Mouse (Mus musculus): ENCODE results near the gene Zcchc17. TPM values are rescaled to one million over a fixed set of nuclear protein-coding genes. Genes with fewer than 3 reads are reported as not detected.

The Zcchc17 gene
- total and polyA plus RNA-seq, 2 experiments from 2014 or later: 23.9 to 93.2 TPM

GRCm38 (mm10) chr4:130321640-130322039 is 38.1 kb downstream of the Zcchc17 start:
- DNase-seq (ENCODE audit: low spot score) (no peak), ATAC-seq (no peak)
- Histone ChIP-seq H3K4me2 (ENCODE audit: low read depth, low read length) (no peak overlapping the region), H3K9ac (replicated peaks; ENCODE audit: low read length) (no peak overlapping the region), H3K27me3 (ENCODE audit: insufficient read depth, low read length) (no peaks in the 10 kb centered on the region), H3K9me3 (ENCODE audit: low read length) (no peaks in the 10 kb centered on the region), H3K4me1 (ENCODE audit: insufficient read depth, low read length) (no peaks in the 10 kb centered on the region), H3K4me3 (ENCODE audit: low read length) (no peak overlapping the region), H3K36me3 (ENCODE audit: insufficient read depth, low read length) (peaks cover 39% of the 10 kb centered on the region), H3K27ac (no peak overlapping the region)
- 93% methylated on average over 7 of the region's 7 CpGs for WGBS
- TF ChIP-seq CTCF (IDR thresholded peaks at IDR 0.05; ENCODE audit: low read depth): no peak

- 85% methylated on average over 7 of the region's 7 CpGs for WGBS
- Histone ChIP-seq H3K27ac (no peak overlapping the region), H3K27me3 (ENCODE audit: insufficient read depth, low read length) (no peaks in the 10 kb centered on the region), H3K36me3 (ENCODE audit: insufficient read depth, low read length) (peaks cover 28% of the 10 kb centered on the region), H3K9ac (replicated peaks; ENCODE audit: low read length) (no peak overlapping the region), H3K4me1 (ENCODE audit: insufficient read depth, low read length) (no peaks in the 10 kb centered on the region), H3K4me3 (ENCODE audit: low read length) (no peak overlapping the region), H3K4me2 (ENCODE audit: low read depth, low read length) (no peak overlapping the region), H3K9me3 (ENCODE audit: low read length) (no peaks in the 10 kb centered on the region)
- no peak for DNase-seq (ENCODE audit: low spot score)
- no peak for TF ChIP-seq CTCF (IDR thresholded peaks at IDR 0.05; ENCODE audit: low read depth)
- no peak for ATAC-seq
Measured at GRCm38 (mm10) chr4:130319564-130319963, 40.2 kb downstream of the Zcchc17 start.

GRCm38 (mm10) chr4:130318122-130318521 is 41.6 kb downstream of the Zcchc17 start:
- H3K4me2 ChIP-seq (ENCODE audit: low read depth, low read length): no peak overlapping the region
- DNase-seq (ENCODE audit: low spot score) (no peak), ATAC-seq (no peak)
- H3K9ac ChIP-seq (replicated peaks; ENCODE audit: low read length): no peak overlapping the region
- H3K4me1 ChIP-seq (ENCODE audit: insufficient read depth, low read length): no peaks in the 10 kb centered on the region
- no peaks in the 10 kb centered on the region for H3K27me3 ChIP-seq (ENCODE audit: insufficient read depth, low read length)
- no peaks in the 10 kb centered on the region for H3K9me3 ChIP-seq (ENCODE audit: low read length)
- H3K27ac ChIP-seq: no peak overlapping the region
- 56% methylated on average over 3 of the region's 3 CpGs for whole genome bisulfite sequencing
- no peak overlapping the region for H3K4me3 ChIP-seq (ENCODE audit: low read length)
- TF ChIP-seq CTCF (IDR thresholded peaks at IDR 0.05; ENCODE audit: low read depth): no peak
- H3K36me3 ChIP-seq (ENCODE audit: insufficient read depth, low read length): peaks cover 19% of the 10 kb centered on the region

GRCm38 (mm10) chr4:130316691-130317090 is 43.1 kb downstream of the Zcchc17 start:
- Histone ChIP-seq H3K27me3 (ENCODE audit: insufficient read depth, low read length) (no peaks in the 10 kb centered on the region), H3K4me2 (ENCODE audit: low read depth, low read length) (no peak overlapping the region), H3K27ac (no peak overlapping the region; the same call in 1 of the 2 replicates), H3K9me3 (ENCODE audit: low read length) (no peaks in the 10 kb centered on the region), H3K4me1 (ENCODE audit: insufficient read depth, low read length) (no peaks in the 10 kb centered on the region), H3K9ac (replicated peaks; ENCODE audit: low read length) (no peak overlapping the region), H3K36me3 (ENCODE audit: insufficient read depth, low read length) (peaks cover 12% of the 10 kb centered on the region), H3K4me3 (ENCODE audit: low read length) (no peak overlapping the region)
- no peak for TF ChIP-seq CTCF (IDR thresholded peaks at IDR 0.05; ENCODE audit: low read depth)
- WGBS: 70% methylated on average over 10 of the region's 10 CpGs
- DNase-seq (ENCODE audit: low spot score): no peak
- no peak for ATAC-seq

- DNase-seq (ENCODE audit: low spot score): no peak
- H3K4me3 ChIP-seq (ENCODE audit: low read length): no peak overlapping the region
- H3K27ac ChIP-seq: peak overlapping the region; percentile 45; the same call in 1 of the 2 replicates
- peaks cover 11% of the 10 kb centered on the region for H3K36me3 ChIP-seq (ENCODE audit: insufficient read depth, low read length)
- no peaks in the 10 kb centered on the region for H3K27me3 ChIP-seq (ENCODE audit: insufficient read depth, low read length)
- no peaks in the 10 kb centered on the region for H3K4me1 ChIP-seq (ENCODE audit: insufficient read depth, low read length)
- H3K9me3 ChIP-seq (ENCODE audit: low read length): no peaks in the 10 kb centered on the region
- no peak for TF ChIP-seq CTCF (IDR thresholded peaks at IDR 0.05; ENCODE audit: low read depth)
- no peak for ATAC-seq
- H3K4me2 ChIP-seq (ENCODE audit: low read depth, low read length): no peak overlapping the region
- no peak overlapping the region for H3K9ac ChIP-seq (replicated peaks; ENCODE audit: low read length)
- 64% methylated on average over 13 of the region's 13 CpGs for WGBS
Measured at GRCm38 (mm10) chr4:130315771-130316527, 43.8 kb downstream of the Zcchc17 start.

- Histone ChIP-seq H3K4me3 (ENCODE audit: low read length) (no peak overlapping the region), H3K27ac (no peak overlapping the region), H3K36me3 (ENCODE audit: insufficient read depth, low read length) (peaks cover 2% of the 10 kb centered on the region; the same call in 1 of the 2 replicates), H3K4me1 (ENCODE audit: insufficient read depth, low read length) (peaks cover 5% of the 10 kb centered on the region; the same call in 1 of the 2 replicates), H3K4me2 (ENCODE audit: low read depth, low read length) (no peak overlapping the region), H3K9me3 (ENCODE audit: low read length) (no peaks in the 10 kb centered on the region), H3K27me3 (ENCODE audit: insufficient read depth, low read length) (no peaks in the 10 kb centered on the region), H3K9ac (replicated peaks; ENCODE audit: low read length) (no peak overlapping the region)
- no peak for TF ChIP-seq CTCF (IDR thresholded peaks at IDR 0.05; ENCODE audit: low read depth)
- ATAC-seq (no peak), DNase-seq (ENCODE audit: low spot score) (no peak)
- WGBS: 88% methylated on average over 4 of the region's 4 CpGs
Measured at GRCm38 (mm10) chr4:130313552-130313951, 46.2 kb downstream of the Zcchc17 start.

- Histone ChIP-seq H3K4me3 (ENCODE audit: low read length) (no peak overlapping the region), H3K27me3 (ENCODE audit: insufficient read depth, low read length) (no peaks in the 10 kb centered on the region), H3K4me1 (ENCODE audit: insufficient read depth, low read length) (peaks cover 11% of the 10 kb centered on the region; the same call in 1 of the 2 replicates), H3K36me3 (ENCODE audit: insufficient read depth, low read length) (no peaks in the 10 kb centered on the region; the same call in 1 of the 2 replicates), H3K4me2 (ENCODE audit: low read depth, low read length) (no peak overlapping the region), H3K9me3 (ENCODE audit: low read length) (no peaks in the 10 kb centered on the region), H3K9ac (replicated peaks; ENCODE audit: low read length) (no peak overlapping the region), H3K27ac (no peak overlapping the region)
- ATAC-seq (no peak), DNase-seq (ENCODE audit: low spot score) (no peak)
- WGBS: 94% methylated on average over 3 of the region's 3 CpGs
- no peak for TF ChIP-seq CTCF (IDR thresholded peaks at IDR 0.05; ENCODE audit: low read depth)
Measured at GRCm38 (mm10) chr4:130312526-130312925, 47.2 kb downstream of the Zcchc17 start.

Data from hindbrain, postnatal 0 days (tissue).